Mouse (Mus musculus) heart, postnatal 0 days (tissue): ENCODE data around the gene Mob3b. TPM values are rescaled to one million over a fixed set of nuclear protein-coding genes. Genes with fewer than 3 reads are reported as not detected.
A peak's percentile ranks its signal among the peaks of the same experiment; 100 is the strongest.

Source experiments
- ATAC-seq: fragments of 200-750 bp; cut with Nextera tagmentation; 2 replicates; pipeline ENCODE4 v1.8.0; 2017; ENCODE audit warnings: low read depth, moderate number of reproducible peaks, moderate library complexity; ENCODE audit not compliant: insufficient read depth
- DNase-seq: peaks from one replicate; pipeline ENCODE4 v3.0.0-alpha.2; 2016; ENCODE audit warnings: low spot score
- H3K27ac ChIP-seq: fragments of 300-500 bp; sonication (generic); 2 replicates; pipeline ENCODE4 v1.5.1; 2014; ENCODE audit warnings: low read depth, mild to moderate bottlenecking
- H3K27me3 ChIP-seq: fragments of 300-500 bp; sonication (generic); 2 replicates; pipeline ENCODE4 v1.6.1; 2014; ENCODE audit warnings: low read length, mixed read lengths; ENCODE audit not compliant: control insufficient read depth, insufficient read depth
- H3K36me3 ChIP-seq: fragments of 300-500 bp; sonication (generic); replicated peaks from 2 replicates; pipeline ENCODE4 v1.6.1; 2014; ENCODE audit warnings: low read length, mixed read lengths; ENCODE audit not compliant: control insufficient read depth, insufficient read depth
- H3K4me1 ChIP-seq: fragments of 300-500 bp; sonication (generic); 2 replicates; pipeline ENCODE4 v1.6.1; 2014; ENCODE audit warnings: antibody characterized with exemption; ENCODE audit not compliant: control insufficient read depth, insufficient read depth
- H3K4me2 ChIP-seq: fragments of 300-500 bp; sonication (generic); 2 replicates; pipeline ENCODE4 v1.6.1; 2014; ENCODE audit warnings: low read depth, mild to moderate bottlenecking, low read length, moderate library complexity
- H3K4me3 ChIP-seq: fragments of 300-500 bp; sonication (generic); 2 replicates; pipeline ENCODE4 v1.5.1; 2014; ENCODE audit warnings: low read depth, low read length
- H3K9ac ChIP-seq: fragments of 300-500 bp; sonication (generic); replicated peaks from 2 replicates; pipeline ENCODE4 v1.6.1; 2014; ENCODE audit warnings: low read depth, low read length, mixed read lengths
- H3K9me3 ChIP-seq: fragments of 300-500 bp; sonication (generic); replicated peaks from 2 replicates; pipeline ENCODE4 v1.6.1; 2016; ENCODE audit warnings: low read length; ENCODE audit not compliant: control insufficient read depth
- CTCF ChIP-seq: IDR thresholded peaks from 2 replicates; pipeline ENCODE4 v1.5.1; 2016; ENCODE audit warnings: antibody characterized with exemption, control low read depth, low read depth
- EP300 ChIP-seq: IDR thresholded peaks from 2 replicates; pipeline ENCODE4 v1.6.1; 2016; ENCODE audit warnings: antibody characterized with exemption, low read depth
- WGBS: fragments of 180-500 bp; shearing (Covaris S2); extraction: QIAGEN DNeasy Blood & Tissue Kit; methylation state at CpG from one replicate; pipeline ENCODE4 v1.1.7; 2014; 5-methylcytosine and 5-hydroxymethylcytosine counted together
- polyA plus RNA-seq: library from polyadenylated mRNA; unstranded; fragments of >200 nt; fragmentation: Nextera tagmentation; extraction: Ambion mirVana; gene quantifications from 2 replicates; pipeline ENCODE4 v1.2.1, GENCODE M21; 2015
- total RNA-seq: library from RNA; depleted of rRNA; stranded (reverse); fragments of >200 nt; gene quantifications from 2 replicates; pipeline ENCODE4 v1.2.3, GENCODE M21; 2014; ENCODE audit warnings: low replicate concordance

The Mob3b gene
- total and polyA plus RNA-seq, 2 experiments from 2014 or later = 1.0 to 2.0 TPM

DNA sequence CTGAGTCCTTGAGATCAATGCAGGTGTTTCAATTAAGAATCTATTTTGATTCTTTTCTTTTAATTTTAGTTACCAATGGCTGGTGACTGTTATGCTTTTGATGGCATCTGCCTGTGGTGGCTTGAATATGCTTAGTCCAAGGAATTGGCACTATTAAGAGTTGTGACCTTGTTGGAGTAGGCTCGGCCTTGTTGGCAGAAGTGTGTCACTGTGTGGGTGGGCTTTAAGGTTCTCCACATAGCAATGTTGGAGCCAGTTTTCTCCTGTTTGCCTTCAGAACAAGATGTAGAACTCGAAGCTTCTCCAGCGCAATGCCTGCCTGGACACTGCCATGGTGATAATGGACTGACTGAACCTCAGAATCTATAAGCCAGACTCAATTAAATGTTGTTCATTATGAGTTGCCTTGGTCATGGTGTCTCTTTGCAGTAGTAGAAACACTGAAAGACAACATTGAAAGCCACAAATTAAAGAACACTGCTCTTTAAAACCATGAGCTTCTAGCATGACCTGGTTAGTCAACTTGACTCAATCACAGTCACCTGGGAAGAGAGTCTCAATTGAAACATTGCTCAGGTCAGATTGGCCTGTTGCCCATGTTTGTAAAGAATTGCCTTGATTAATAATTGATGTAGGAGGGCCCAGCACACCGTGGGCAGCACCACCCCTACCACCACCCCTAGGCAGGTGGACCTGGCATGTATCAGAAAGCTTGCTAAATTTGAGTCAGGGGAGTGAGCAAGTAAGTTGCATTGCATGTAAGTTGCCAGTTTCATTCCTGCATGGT is 180.2 kb downstream of the Mob3b start:
- Histone ChIP-seq H3K36me3 (no peaks in the 10 kb centered on the region), H3K4me2 (peak overlapping the region; percentile 54; the same call in 1 of the 2 replicates), H3K27me3 (no peaks in the 10 kb centered on the region), H3K9me3 (no peaks in the 10 kb centered on the region), H3K4me1 (peaks cover 21% of the 10 kb centered on the region), H3K4me3 (no peak overlapping the region), H3K9ac (no peak overlapping the region), H3K27ac (peak overlapping the region; percentile 90)
- no peak for DNase-seq
- no peak for TF ChIP-seq CTCF
- no peak for TF ChIP-seq EP300
- no peak for ATAC-seq
- WGBS = 85% methylated on average over 4 of the region's 4 CpGs

- Histone ChIP-seq H3K4me1 (peaks cover 21% of the 10 kb centered on the region), H3K27me3 (no peaks in the 10 kb centered on the region), H3K4me2 (peak overlapping the region; percentile 54), H3K27ac (peak overlapping the region; percentile 90), H3K36me3 (no peaks in the 10 kb centered on the region), H3K4me3 (0 out of 2 replicates have a peak overlapping the region, but pooled peaks have one; percentile 14), H3K9ac (no peak overlapping the region), H3K9me3 (no peaks in the 10 kb centered on the region)
- 19% methylated on average over 13 of the region's 13 CpGs for WGBS
- TF ChIP-seq EP300 = peak; percentile 79; the same call in 1 of the 2 replicates
- no peak for TF ChIP-seq CTCF
- DNase-seq = peak; percentile 80
- peak; percentile 85 for ATAC-seq
These were observed 180.9 kb downstream of the Mob3b start for GRCm38 (mm10) chr4:34976331-34976778.

DNA sequence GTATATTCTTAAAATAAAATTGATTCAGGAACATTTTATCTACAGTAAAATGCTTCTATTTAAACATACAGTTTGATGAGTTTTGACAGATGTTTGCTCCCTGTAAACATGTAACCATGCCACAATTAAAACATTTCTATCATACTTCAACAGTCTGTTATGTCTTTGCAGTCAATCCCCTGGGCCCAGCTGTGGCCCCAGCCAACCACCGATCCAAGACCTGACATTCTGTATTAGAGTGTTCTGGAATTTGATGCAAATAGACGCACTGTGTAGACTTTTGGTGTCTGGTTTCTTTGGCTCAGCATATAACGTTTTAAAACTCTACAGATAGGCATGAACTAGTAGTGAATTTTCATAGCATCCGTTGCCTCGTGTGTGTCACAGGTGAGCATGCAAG is 182.5 kb downstream of the Mob3b start:
- Histone ChIP-seq H3K36me3 (no peaks in the 10 kb centered on the region), H3K4me2 (no peak overlapping the region), H3K27me3 (no peaks in the 10 kb centered on the region), H3K9ac (no peak overlapping the region), H3K4me3 (no peak overlapping the region), H3K4me1 (peaks cover 21% of the 10 kb centered on the region), H3K9me3 (no peaks in the 10 kb centered on the region), H3K27ac (no peak overlapping the region)
- WGBS = 72% methylated on average over 5 of the region's 5 CpGs
- DNase-seq = no peak
- TF ChIP-seq EP300 (no peak), CTCF (no peak)
- no peak for ATAC-seq

DNA sequence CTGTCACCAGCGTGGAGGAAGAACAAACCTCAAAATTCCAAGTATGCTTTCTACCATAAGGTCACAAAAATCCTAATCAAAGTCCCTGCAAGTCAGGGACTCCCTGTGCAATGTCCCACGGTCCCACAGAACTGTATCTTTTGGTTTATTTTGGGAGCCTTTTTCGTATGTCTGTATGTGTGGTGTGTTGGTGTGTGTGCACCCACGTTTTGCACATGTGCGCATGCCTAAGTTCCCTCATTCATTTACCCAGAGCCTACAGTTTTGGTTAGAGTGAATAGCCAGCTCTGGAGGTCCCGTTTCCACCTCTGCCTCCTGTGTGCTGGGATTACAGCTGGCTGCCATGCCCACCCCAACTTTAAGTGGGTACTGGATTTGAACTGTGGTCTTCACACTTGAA is 189.7 kb downstream of the Mob3b start:
- no peak overlapping the region for H3K4me3 ChIP-seq
- DNase-seq = no peak
- no peaks in the 10 kb centered on the region for H3K27me3 ChIP-seq
- no peak overlapping the region for H3K9ac ChIP-seq
- TF ChIP-seq CTCF (no peak), EP300 (no peak)
- H3K4me1 ChIP-seq = no peaks in the 10 kb centered on the region; the same call in 1 of the 2 replicates
- 77% methylated on average over 6 of the region's 6 CpGs for WGBS
- no peak overlapping the region for H3K27ac ChIP-seq
- H3K36me3 ChIP-seq = no peaks in the 10 kb centered on the region
- ATAC-seq = no peak
- no peak overlapping the region for H3K4me2 ChIP-seq
- H3K9me3 ChIP-seq = no peaks in the 10 kb centered on the region

- ATAC-seq = no peak
These were observed 190.8 kb downstream of the Mob3b start for GRCm38 (mm10) chr4:34966336-34966957.

More at GRCm38 (mm10) chr4:34966336-34966957, 190.8 kb downstream of the Mob3b start:
- Histone ChIP-seq H3K4me2 (no peak overlapping the region), H3K4me3 (no peak overlapping the region), H3K27ac (no peak overlapping the region), H3K36me3 (no peaks in the 10 kb centered on the region), H3K9me3 (no peaks in the 10 kb centered on the region), H3K27me3 (no peaks in the 10 kb centered on the region), H3K9ac (no peak overlapping the region), H3K4me1 (no peaks in the 10 kb centered on the region; the same call in 1 of the 2 replicates)
- DNase-seq = no peak
- TF ChIP-seq CTCF = no peak
- TF ChIP-seq EP300 = no peak
- 78% methylated on average over 8 of the region's 8 CpGs for WGBS
